Mouse (Mus musculus) heart, postnatal 0 days (tissue): ENCODE data around the gene Fbln1.
A peak's percentile ranks its signal among the peaks of the same experiment; 100 is the strongest.

ENCODE experiments used
- CTCF ChIP-seq: IDR thresholded peaks from 2 replicates; pipeline ENCODE4 v1.5.1; 2016; ENCODE audit warnings: antibody characterized with exemption, control low read depth, low read depth
- EP300 ChIP-seq: IDR thresholded peaks from 2 replicates; pipeline ENCODE4 v1.6.1; 2016; ENCODE audit warnings: antibody characterized with exemption, low read depth

- TF ChIP-seq CTCF: peak; percentile 89
- TF ChIP-seq EP300: no peak
Observed at GRCm38 (mm10) chr15:85231443-85232255, 25.9 kb downstream of the Fbln1 start.
